Mouse (Mus musculus) thymus, postnatal 14 days (tissue): Measurements from ENCODE around the gene Smok3c.
A peak's percentile ranks its signal among the peaks of the same experiment; 100 is the strongest.
"Not testable (repeated sequence)": the region's sequence is repeated elsewhere in the genome, so short reads cannot be mapped to it uniquely, and the experiment has no call there.

Experiments
- DNase-seq: peaks from one replicate; pipeline ENCODE4 v3.0.0; 2021

The Smok3c gene

GRCm38 (mm10) chr5:138052894-138053293 is at the start of gene Smok3c:
TSS of gene Smok3c (plus strand) at chr5:138053194.
- DNase-seq = not testable (repeated sequence)

DNA sequence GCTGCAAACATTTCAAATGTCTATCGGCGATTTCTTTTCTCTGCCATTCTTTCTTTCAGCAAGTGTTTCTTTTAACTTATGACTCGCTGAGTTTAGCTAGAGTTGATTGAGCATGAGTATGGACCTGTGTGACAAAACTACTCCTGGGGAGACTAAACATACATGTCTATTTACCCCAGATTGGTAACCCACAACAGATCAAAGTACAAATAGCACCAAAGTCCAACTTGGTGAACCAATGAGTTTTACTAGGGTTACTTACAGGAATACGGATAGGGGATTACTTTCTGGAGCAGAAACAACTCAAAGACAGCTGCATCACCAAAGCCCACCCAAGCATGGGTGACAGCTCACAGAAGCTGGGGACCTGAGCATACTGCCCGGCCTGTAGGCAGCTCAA is 43.6 kb upstream of the Smok3c start:
- DNase-seq = no peak

GRCm38 (mm10) chr5:138012382-138012781 is 40.6 kb upstream of the Smok3c start:
- DNase-seq = no peak

- DNase-seq = no peak
These were observed 36.5 kb upstream of the Smok3c start for GRCm38 (mm10) chr5:138016530-138016929.

GRCm38 (mm10) chr5:138016997-138017396 is 36.0 kb upstream of the Smok3c start:
- DNase-seq = no peak

DNA sequence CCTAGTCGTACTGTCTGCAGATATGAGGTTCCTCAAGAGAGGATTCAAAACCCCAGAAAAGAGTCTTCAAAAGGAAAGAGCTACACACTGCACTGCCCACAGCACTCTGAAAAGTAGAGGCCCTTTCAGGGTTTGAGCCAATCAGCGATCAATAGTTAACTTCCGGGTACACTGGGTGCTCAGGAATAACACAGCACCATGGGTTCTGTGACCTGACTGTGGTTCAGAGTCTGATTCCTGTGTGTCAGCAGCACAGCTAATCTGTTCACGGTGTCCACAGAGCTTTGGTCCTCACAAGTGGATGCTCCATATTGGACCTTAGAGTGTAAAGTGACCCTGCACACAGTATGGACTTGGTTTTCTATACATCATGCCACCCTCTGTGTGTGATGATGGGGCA is 33.4 kb upstream of the Smok3c start:
- not testable (repeated sequence) for DNase-seq

- not testable (repeated sequence) for DNase-seq
These were observed 32.0 kb upstream of the Smok3c start, which contains the start of the genes Smok3a and Smok3b for GRCm38 (mm10) chr5:138020961-138021479. TSS of gene Smok3a (plus strand) at chr5:138021261. TSS of gene Smok3b (plus strand) at chr5:138021429.

GRCm38 (mm10) chr5:138073803-138074202 is 20.8 kb downstream of the Smok3c start:
- no peak for DNase-seq

DNA sequence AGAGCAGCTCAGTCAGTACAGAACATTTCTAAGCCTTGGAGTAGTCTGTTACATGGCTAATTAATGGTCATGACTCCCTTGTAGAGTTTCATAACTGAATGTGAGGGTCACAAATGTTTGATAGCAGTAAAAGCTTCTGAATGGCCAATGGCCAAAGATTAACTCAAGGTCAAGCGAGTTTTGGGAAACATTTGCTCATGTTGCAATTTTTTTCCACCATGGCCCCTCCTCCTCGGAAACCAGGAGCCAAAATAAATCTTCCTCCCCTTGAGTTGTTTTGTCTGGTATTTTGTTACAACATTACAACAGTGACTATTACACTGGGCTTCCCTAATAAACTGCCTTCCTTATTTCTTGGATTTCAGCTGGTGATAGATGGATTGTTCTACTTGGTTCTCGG is 22.7 kb downstream of the Smok3c start:
- no peak for DNase-seq

DNA sequence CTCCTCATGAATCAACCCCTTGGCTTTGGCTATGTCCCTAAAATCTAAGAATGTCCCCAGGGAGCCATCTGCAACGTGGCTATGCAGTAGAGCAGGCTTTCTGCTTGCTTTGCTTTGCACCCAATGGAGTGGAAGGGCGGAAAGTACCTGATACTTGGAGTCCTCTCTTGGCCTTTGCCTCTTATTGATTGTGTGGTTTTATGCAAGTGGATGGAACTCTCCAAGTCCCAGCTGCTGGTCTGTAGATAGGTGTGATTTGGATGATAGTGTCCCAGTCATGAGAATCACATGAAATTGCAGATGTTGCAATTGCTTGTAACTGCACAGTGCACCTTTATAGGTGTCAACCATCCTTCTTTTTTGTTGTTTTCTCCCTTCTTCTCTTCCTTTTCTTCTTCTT is 23.2 kb downstream of the Smok3c start:
- DNase-seq = no peak

GRCm38 (mm10) chr5:138080456-138080855 is 27.5 kb downstream of the Smok3c start:
- DNase-seq = no peak

GRCm38 (mm10) chr5:138081446-138081845 is 28.5 kb downstream of the Smok3c start:
- no peak for DNase-seq

GRCm38 (mm10) chr5:138083318-138083900 is 30.4 kb downstream of the Smok3c start:
- DNase-seq = no peak

- DNase-seq = no peak
These were observed 30.9 kb downstream of the Smok3c start for GRCm38 (mm10) chr5:138083936-138084335.

DNA sequence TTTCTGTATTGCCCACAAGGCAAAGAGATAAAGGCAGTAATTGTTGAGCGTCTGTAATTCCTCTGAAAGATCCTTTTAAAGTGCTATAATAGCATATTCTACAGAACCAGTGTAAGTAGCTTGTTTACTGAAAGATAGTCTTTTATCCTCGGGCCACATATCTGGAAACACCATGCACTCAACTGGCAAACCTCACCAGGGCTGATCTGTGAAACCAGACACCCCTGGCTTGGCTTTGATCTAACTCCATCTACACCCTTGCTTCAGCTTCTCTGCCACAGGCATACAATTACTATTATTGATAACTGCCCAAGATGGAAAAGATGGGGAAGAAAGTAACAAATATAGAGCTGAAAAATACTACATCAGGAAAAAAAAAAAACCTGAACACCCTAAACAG is 31.5 kb downstream of the Smok3c start:
- DNase-seq = no peak

GRCm38 (mm10) chr5:138084996-138085395 is 32.0 kb downstream of the Smok3c start, which contains the start of gene Zkscan1:
TSS of gene Zkscan1 (plus strand) at chr5:138085084.
- DNase-seq = peak; percentile 79

DNA sequence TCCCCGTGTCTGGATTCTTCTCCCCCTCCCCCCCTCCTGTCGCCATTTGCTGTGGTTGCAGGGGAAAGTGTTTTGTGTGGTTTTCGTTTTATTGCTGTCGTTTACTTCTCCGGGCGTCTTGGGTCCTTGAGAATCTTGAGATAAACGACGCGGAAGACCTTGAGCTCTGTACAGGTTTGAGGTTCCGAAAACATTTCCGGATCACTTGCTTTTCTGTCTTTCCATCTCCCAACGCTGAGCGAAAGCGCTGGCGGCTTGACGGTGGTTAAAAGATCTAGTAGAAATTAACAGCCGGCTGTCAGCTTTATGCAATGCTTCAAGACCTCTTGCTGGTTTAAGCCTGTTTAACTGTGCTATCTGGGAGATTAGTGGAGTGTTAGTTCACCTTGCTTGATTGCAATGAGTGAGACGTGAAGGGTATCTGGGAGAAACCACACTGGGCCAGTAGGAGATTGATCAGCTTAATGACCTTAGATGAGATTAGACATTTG is 32.5 kb downstream of the Smok3c start:
- DNase-seq = no peak

DNA sequence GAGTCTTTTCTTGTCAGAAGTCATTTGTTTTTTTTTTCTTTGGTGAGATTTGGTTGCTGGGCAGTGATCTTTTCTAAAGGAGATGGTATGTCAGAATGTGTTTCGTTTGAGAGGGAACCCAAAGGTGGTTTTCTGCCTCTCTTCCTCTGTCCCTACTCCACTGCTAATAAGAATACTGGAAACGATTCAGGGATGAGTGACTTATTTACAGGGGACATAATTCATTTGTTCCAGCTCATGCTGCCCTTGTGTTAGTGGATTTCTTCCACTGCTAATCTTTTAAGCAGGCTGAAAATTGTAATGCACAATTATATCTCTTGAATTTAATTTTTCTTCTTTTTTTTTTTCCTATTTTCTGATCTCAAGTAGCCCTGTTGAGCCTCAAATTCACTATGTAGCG is 33.8 kb downstream of the Smok3c start:
- no peak for DNase-seq

DNA sequence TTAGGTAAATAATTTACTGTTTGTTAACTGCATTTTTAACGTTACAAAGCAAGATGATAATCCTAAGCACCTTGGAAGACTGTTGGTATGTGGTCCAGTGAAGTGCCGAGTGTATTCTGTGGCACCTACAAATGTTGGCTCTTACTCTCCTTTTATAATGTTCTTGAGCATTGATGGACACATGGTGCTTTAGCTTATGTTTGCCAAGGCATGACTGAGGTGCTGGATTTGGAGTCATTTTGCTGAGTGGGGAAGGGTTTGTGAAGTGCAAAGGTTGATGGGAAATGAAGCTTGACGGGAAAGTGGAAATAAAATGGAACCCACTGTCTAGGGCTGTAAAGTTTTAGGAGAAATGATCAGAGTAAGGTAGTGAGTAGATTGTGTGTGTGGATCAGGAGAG is 35.4 kb downstream of the Smok3c start:
- DNase-seq = no peak

- DNase-seq = no peak
These were observed 36.1 kb downstream of the Smok3c start for GRCm38 (mm10) chr5:138089108-138089551.

DNA sequence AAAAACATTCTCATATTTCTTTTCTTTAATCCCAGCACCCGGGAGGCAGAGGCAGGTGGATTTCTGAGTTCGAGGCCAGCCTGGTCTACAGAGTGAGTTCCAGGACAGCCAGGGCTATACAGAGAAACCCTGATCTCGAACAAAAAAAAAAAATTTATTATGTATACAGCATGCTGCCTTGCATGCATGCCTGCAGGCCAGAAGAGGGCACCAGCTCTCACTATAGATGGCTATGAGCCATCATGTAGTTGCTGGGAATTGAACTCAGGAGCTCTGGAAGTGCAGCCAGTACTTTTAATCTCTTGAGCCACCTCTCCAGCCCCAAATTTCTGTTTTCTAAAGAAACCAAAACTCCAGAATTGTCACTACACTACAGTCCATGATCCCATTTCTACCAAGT is 37.3 kb downstream of the Smok3c start:
- peak; percentile 21 for DNase-seq

DNA sequence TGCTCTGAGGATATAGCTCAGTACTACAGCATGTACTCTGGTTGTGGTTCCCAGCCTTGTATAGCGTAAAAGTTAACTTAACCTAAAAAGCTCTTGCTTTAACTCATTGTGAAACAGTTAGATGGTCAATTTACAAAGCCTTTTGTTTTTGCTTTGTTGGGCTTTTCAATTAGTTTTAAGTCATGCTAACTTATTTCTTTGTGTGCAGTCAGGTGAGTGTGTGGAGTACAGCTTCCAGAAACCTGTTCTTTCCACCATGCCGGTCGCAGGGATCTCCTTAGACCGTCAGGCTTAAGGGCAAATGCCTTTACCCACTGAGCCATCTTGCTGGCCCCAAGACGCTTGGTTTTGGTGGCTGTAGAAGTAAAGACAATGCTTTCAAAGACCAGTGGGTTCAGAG is 37.7 kb downstream of the Smok3c start:
- no peak for DNase-seq

- no peak for DNase-seq
These were observed 39.8 kb downstream of the Smok3c start for GRCm38 (mm10) chr5:138092771-138093170.

DNA sequence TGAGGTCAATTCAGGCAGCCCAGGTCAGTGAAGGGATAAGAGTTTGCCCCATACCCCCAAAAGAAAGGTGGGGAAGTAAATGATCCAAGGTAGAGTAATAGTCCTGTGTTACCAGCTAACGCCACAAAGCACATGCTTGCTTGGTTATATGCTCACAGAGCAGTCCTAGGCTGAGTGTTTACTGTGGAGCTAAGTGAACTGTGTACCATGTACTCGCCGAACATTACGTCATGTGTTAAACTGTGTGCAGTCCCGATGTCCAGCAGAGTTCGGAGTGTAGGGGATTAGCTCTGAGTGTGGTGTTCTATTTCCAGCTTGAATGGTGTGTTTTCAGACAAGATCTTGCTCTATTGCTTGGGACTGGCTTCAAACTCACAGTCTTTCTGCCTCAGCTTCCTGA is 41.5 kb downstream of the Smok3c start:
- DNase-seq = no peak

DNA sequence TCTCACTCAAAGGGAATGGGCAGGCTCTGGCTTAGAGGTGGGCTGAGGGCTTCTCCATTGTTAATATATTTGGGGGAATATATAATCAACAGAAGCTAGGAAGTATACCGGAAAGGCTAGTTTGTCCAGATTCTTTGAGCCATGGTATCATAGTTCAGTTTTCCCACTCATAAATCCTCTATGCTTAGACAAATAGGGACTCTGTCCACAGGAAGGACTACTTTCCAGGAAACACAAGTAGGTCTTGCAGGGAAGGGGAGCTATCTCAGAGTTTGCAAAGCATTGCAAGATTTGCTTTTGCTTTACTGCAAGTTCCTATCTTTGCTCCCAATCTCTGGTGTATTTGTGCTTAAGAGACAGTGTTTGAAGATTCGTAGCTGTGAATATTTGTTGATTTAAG is 52.0 kb downstream of the Smok3c start:
- DNase-seq = no peak
